Mouse (Mus musculus) forebrain, embryonic 16.5 days (tissue): ENCODE data around the gene Soat1. TPM values are rescaled to one million over a fixed set of nuclear protein-coding genes. Genes with fewer than 3 reads are reported as not detected.

ENCODE experiments used
- ATAC-seq: fragments of 200-750 bp; cut with Nextera tagmentation; 2 replicates; pipeline ENCODE4 v1.8.0; 2017; ENCODE audit warnings: mild to moderate bottlenecking, moderate library complexity
- H3K27ac ChIP-seq: fragments of 300-500 bp; sonication (generic); 2 replicates; pipeline ENCODE4 v1.5.1; 2014; ENCODE audit warnings: low read length, control low read depth
- H3K27me3 ChIP-seq: fragments of 300-500 bp; sonication (generic); replicated peaks from 2 replicates; pipeline ENCODE4 v1.6.1; 2014; ENCODE audit warnings: low read length; ENCODE audit not compliant: control insufficient read depth, insufficient read depth
- H3K36me3 ChIP-seq: fragments of 300-500 bp; sonication (generic); 2 replicates; pipeline ENCODE4 v1.6.1; 2014; ENCODE audit not compliant: control insufficient read depth, insufficient read depth
- H3K4me1 ChIP-seq: fragments of 300-500 bp; sonication (generic); replicated peaks from 2 replicates; pipeline ENCODE4 v1.6.1; 2014; ENCODE audit warnings: low read length; ENCODE audit not compliant: control insufficient read depth, insufficient read depth
- H3K4me2 ChIP-seq: fragments of 300-500 bp; sonication (generic); 2 replicates; pipeline ENCODE4 v1.6.1; 2014; ENCODE audit warnings: mild to moderate bottlenecking, low read length, control low read depth
- H3K4me3 ChIP-seq: fragments of 300-500 bp; sonication (generic); replicated peaks from 2 replicates; pipeline ENCODE4 v1.5.1; 2014; ENCODE audit warnings: mild to moderate bottlenecking, low read length, control low read depth
- H3K9ac ChIP-seq: fragments of 300-500 bp; sonication (generic); replicated peaks from 2 replicates; pipeline ENCODE4 v1.6.1; 2014; ENCODE audit warnings: low read depth, low read length, control low read depth
- H3K9me3 ChIP-seq: fragments of 300-500 bp; sonication (generic); 2 replicates; pipeline ENCODE4 v1.6.1; 2016; ENCODE audit warnings: low read length; ENCODE audit not compliant: control insufficient read depth
- whole genome bisulfite sequencing: fragments of 180-500 bp; shearing (Covaris S2); extraction: QIAGEN DNeasy Blood & Tissue Kit; methylation state at CpG from one replicate; pipeline ENCODE4 v1.1.7; 2014; 5-methylcytosine and 5-hydroxymethylcytosine counted together
- polyA plus RNA-seq: library from polyadenylated mRNA; unstranded; fragments of >200 nt; fragmentation: Nextera tagmentation; extraction: Ambion mirVana; gene quantifications from 2 replicates; pipeline ENCODE4 v1.2.1, GENCODE M21; 2015

Soat1 gene
- polyA plus RNA-seq, 1 experiment from 2014 or later = 10.1 TPM

GRCm38 (mm10) chr1:156386232-156386631 is 87.9 kb downstream of the Soat1 start:
- Histone ChIP-seq H3K4me2 (no peak overlapping the region), H3K27me3 (no peaks in the 10 kb centered on the region), H3K36me3 (no peaks in the 10 kb centered on the region), H3K4me3 (no peak overlapping the region), H3K9ac (no peak overlapping the region), H3K27ac (no peak overlapping the region), H3K4me1 (no peaks in the 10 kb centered on the region), H3K9me3 (no peaks in the 10 kb centered on the region)
- 94% methylated on average over 4 of the region's 4 CpGs for WGBS
- ATAC-seq = no peak

- Histone ChIP-seq H3K4me1 (no peaks in the 10 kb centered on the region), H3K9me3 (no peaks in the 10 kb centered on the region), H3K4me2 (no peak overlapping the region), H3K9ac (no peak overlapping the region), H3K36me3 (no peaks in the 10 kb centered on the region), H3K27me3 (no peaks in the 10 kb centered on the region), H3K4me3 (no peak overlapping the region), H3K27ac (no peak overlapping the region)
- no peak for ATAC-seq
- 90% methylated on average over 3 of the region's 3 CpGs for WGBS
These were observed 92.9 kb downstream of the Soat1 start for GRCm38 (mm10) chr1:156381217-156381616.

Other genes with a start within 250 kb of the Soat1 start
- gene Tdrd5, start 170.7 kb downstream of the Soat1 start, polyA plus RNA-seq = 0.41 and 1.3 TPM in 2 replicates
- 0.75 and 1.1 TPM in 2 replicates for gene Nphs2, start 163.6 kb downstream of the Soat1 start, polyA plus RNA-seq
- gene Gm2000, start 108.3 kb downstream of the Soat1 start, polyA plus RNA-seq = 492 and 576 TPM in 2 replicates
- gene Axdnd1, start 53.2 kb downstream of the Soat1 start, polyA plus RNA-seq = not detected in 2 replicates
- 0.73 and 1.3 TPM in 2 replicates for gene Gm10031, start 49.7 kb upstream of the Soat1 start, polyA plus RNA-seq
- gene Abl2, start 84.5 kb upstream of the Soat1 start, polyA plus RNA-seq = 7.4 TPM in 2 replicates
- 4.4 TPM in 2 replicates for gene Tor3a, start 200.0 kb upstream of the Soat1 start, polyA plus RNA-seq
- gene Fam20b, start 244.8 kb upstream of the Soat1 start, polyA plus RNA-seq = 27.2 and 27.6 TPM in 2 replicates